Mouse (Mus musculus) ES-Bruce4 (cell line): ENCODE data around the gene Abcb10.

ENCODE experiments used
- CTCF ChIP-seq: IDR thresholded peaks from one replicate; pipeline ENCODE4 v1.8.1; 2011; ENCODE audit warnings: low read depth, low read length
- EP300 ChIP-seq: IDR thresholded peaks from 2 replicates; pipeline ENCODE4 v1.6.1; 2011; ENCODE audit warnings: low read depth, low read length; ENCODE audit not compliant: insufficient read depth

- TF ChIP-seq CTCF (no peak), EP300 (no peak)
Measured at GRCm38 (mm10) chr8:123902653-123903052, 80.3 kb downstream of the Abcb10 start.
